Mouse (Mus musculus) spleen, adult 18-20 months (tissue): ENCODE measurements around the gene Cnbd2.
"Not testable (repeated sequence)": the region's sequence is repeated elsewhere in the genome, so short reads cannot be mapped to it uniquely, and the experiment has no call there.

Source experiments
- DNase-seq, 2 experiments: peaks; one replicate each; pipeline ENCODE4 v3.0.0; 2022; ENCODE audit warnings: mixed read lengths in 2 of 2

The Cnbd2 gene

GRCm38 (mm10) chr2:156393155-156393828, 81.2 kb downstream of the Cnbd2 start:
- no peak for DNase-seq

GRCm38 (mm10) chr2:156394282-156394681, 82.2 kb downstream of the Cnbd2 start:
- no peak for DNase-seq

- no peak for DNase-seq
Measured at GRCm38 (mm10) chr2:156396096-156396495, 84.0 kb downstream of the Cnbd2 start.

GRCm38 (mm10) chr2:156397988-156398387, 85.9 kb downstream of the Cnbd2 start:
- DNase-seq = no peak

GRCm38 (mm10) chr2:156399485-156399884, 87.4 kb downstream of the Cnbd2 start:
- DNase-seq = no peak

GRCm38 (mm10) chr2:156401331-156401730, 89.2 kb downstream of the Cnbd2 start:
- peak; percentile 37 to 47 for DNase-seq

- DNase-seq = no peak
Measured at GRCm38 (mm10) chr2:156402036-156402435, 89.9 kb downstream of the Cnbd2 start.

GRCm38 (mm10) chr2:156406987-156407386, 94.9 kb downstream of the Cnbd2 start:
- no peak for DNase-seq

GRCm38 (mm10) chr2:156408168-156408567, 96.1 kb downstream of the Cnbd2 start:
- no peak for DNase-seq

- not testable (repeated sequence) for DNase-seq
Measured at GRCm38 (mm10) chr2:156411348-156411747, 99.2 kb downstream of the Cnbd2 start.

GRCm38 (mm10) chr2:156414996-156415395, 102.9 kb downstream of the Cnbd2 start:
- DNase-seq = no peak

- DNase-seq = no peak
Measured at GRCm38 (mm10) chr2:156415674-156416073, 103.6 kb downstream of the Cnbd2 start.

GRCm38 (mm10) chr2:156417194-156417593, 105.1 kb downstream of the Cnbd2 start:
- DNase-seq = no peak

- no peak for DNase-seq
Measured at GRCm38 (mm10) chr2:156418467-156418866, 106.4 kb downstream of the Cnbd2 start.

GRCm38 (mm10) chr2:156420327-156420693, 108.2 kb downstream of the Cnbd2 start:
- no peak for DNase-seq

- DNase-seq = peak in 1 of 2 experiments; percentile 27
Measured at GRCm38 (mm10) chr2:156420694-156421380, 108.7 kb downstream of the Cnbd2 start, which contains the start of gene Epb41l1. Epb41l1 (plus strand) TSS chr2:156420909.

- DNase-seq = peak in 1 of 2 experiments; percentile 19
Measured at GRCm38 (mm10) chr2:156421381-156422110, 109.4 kb downstream of the Cnbd2 start.

- DNase-seq = no peak
Measured at GRCm38 (mm10) chr2:156422631-156423030, 110.5 kb downstream of the Cnbd2 start.

GRCm38 (mm10) chr2:156423672-156424071, 111.6 kb downstream of the Cnbd2 start:
- DNase-seq = no peak
